Mouse (Mus musculus) hindbrain, embryonic 11.5 days (tissue): ENCODE results near the gene 5730522E02Rik. TPM values are rescaled to one million over a fixed set of nuclear protein-coding genes. Genes with fewer than 3 reads are reported as not detected.

Source experiments
- ATAC-seq: fragments of 200-750 bp; cut with Nextera tagmentation; 2 replicates; pipeline ENCODE4 v1.8.0; 2017; ENCODE audit warnings: mild to moderate bottlenecking, moderate TSS enrichment, moderate library complexity; ENCODE audit not compliant: low FRiP score
- DNase-seq: peaks from one replicate; pipeline ENCODE4 v3.0.0-alpha.2; 2015; ENCODE audit warnings: low spot score
- H3K27ac ChIP-seq: fragments of 300-500 bp; sonication (generic); 2 replicates; pipeline ENCODE4 v1.5.1; 2014; ENCODE audit warnings: mild to moderate bottlenecking, low read depth, low read length
- H3K27me3 ChIP-seq: fragments of 300-500 bp; sonication (generic); 2 replicates; pipeline ENCODE4 v1.6.1; 2014; ENCODE audit warnings: mild to moderate bottlenecking, low read length, moderate library complexity, mixed read lengths; ENCODE audit not compliant: control insufficient read depth, insufficient read depth
- H3K36me3 ChIP-seq: fragments of 300-500 bp; sonication (generic); 2 replicates; pipeline ENCODE4 v1.6.1; 2014; ENCODE audit warnings: mild to moderate bottlenecking, low read length, moderate library complexity, mixed read lengths; ENCODE audit not compliant: control insufficient read depth, insufficient read depth
- H3K4me1 ChIP-seq: fragments of 300-500 bp; sonication (generic); replicated peaks from 2 replicates; pipeline ENCODE4 v1.6.1; 2014; ENCODE audit warnings: low read length, mixed read lengths; ENCODE audit not compliant: control insufficient read depth, insufficient read depth
- H3K4me2 ChIP-seq: fragments of 300-500 bp; sonication (generic); replicated peaks from 2 replicates; pipeline ENCODE4 v1.6.1; 2014; ENCODE audit warnings: mild to moderate bottlenecking, low read depth, low read length
- H3K4me3 ChIP-seq: fragments of 300-500 bp; sonication (generic); 2 replicates; pipeline ENCODE4 v1.5.1; 2014; ENCODE audit warnings: low read depth, low read length
- H3K9ac ChIP-seq: fragments of 300-500 bp; sonication (generic); 2 replicates; pipeline ENCODE4 v1.6.1; 2014; ENCODE audit warnings: low read depth, low read length
- H3K9me3 ChIP-seq: fragments of 300-500 bp; sonication (generic); 2 replicates; pipeline ENCODE4 v1.6.1; 2016; ENCODE audit warnings: low read length; ENCODE audit not compliant: control insufficient read depth
- WGBS: fragments of 180-500 bp; shearing (Covaris S2); extraction: QIAGEN DNeasy Blood & Tissue Kit; methylation state at CpG from one replicate; pipeline ENCODE4 v1.1.7; 2014; 5-methylcytosine and 5-hydroxymethylcytosine counted together
- polyA plus RNA-seq: library from polyadenylated mRNA; unstranded; fragments of >200 nt; fragmentation: Nextera tagmentation; extraction: Ambion mirVana; gene quantifications from 2 replicates; pipeline ENCODE4 v1.2.1, GENCODE M21; 2014

The 5730522E02Rik gene
- polyA plus RNA-seq, 1 experiment from 2014 or later: 8.0 TPM

GRCm38 (mm10) chr11:25715447-25716321 is 494.9 kb downstream of the 5730522E02Rik start:
- no peak for ATAC-seq
- no peaks in the 10 kb centered on the region for H3K27me3 ChIP-seq
- H3K9me3 ChIP-seq: no peaks in the 10 kb centered on the region
- no peak overlapping the region for H3K9ac ChIP-seq
- DNase-seq: no peak
- no peaks in the 10 kb centered on the region for H3K36me3 ChIP-seq
- WGBS: 87% methylated on average over 7 of the region's 7 CpGs
- H3K27ac ChIP-seq: no peak overlapping the region
- no peaks in the 10 kb centered on the region for H3K4me1 ChIP-seq
- H3K4me3 ChIP-seq: no peak overlapping the region
- no peak overlapping the region for H3K4me2 ChIP-seq

DNA sequence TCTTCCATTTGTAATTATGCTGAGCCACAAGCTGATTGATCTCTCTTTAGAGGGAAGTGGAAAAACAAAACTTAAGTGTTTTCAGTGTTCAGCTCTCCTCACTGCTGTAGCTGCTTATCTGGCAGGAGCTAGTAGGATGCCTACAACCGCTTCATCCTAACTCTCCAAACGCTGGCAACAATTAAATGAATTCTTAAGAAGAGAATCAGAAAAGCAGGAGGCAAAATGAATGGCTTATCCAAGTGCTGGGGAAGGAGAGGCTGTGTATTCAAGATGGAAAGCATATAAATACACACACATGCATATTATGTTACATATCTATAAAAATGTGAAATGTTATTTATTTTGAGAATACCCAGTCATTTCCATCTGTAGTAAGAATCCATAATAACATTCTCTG is 500.0 kb downstream of the 5730522E02Rik start:
- Histone ChIP-seq H3K4me3 (no peak overlapping the region), H3K9ac (no peak overlapping the region), H3K9me3 (no peaks in the 10 kb centered on the region), H3K27me3 (no peaks in the 10 kb centered on the region), H3K4me2 (no peak overlapping the region), H3K27ac (no peak overlapping the region), H3K36me3 (no peaks in the 10 kb centered on the region), H3K4me1 (no peaks in the 10 kb centered on the region)
- no peak for DNase-seq
- no peak for ATAC-seq
- WGBS: 74% methylated on average over 2 of the region's 2 CpGs

- WGBS: 84% methylated on average over 4 of the region's 4 CpGs
- no peak for ATAC-seq
Observed at GRCm38 (mm10) chr11:25709892-25710291, 500.7 kb downstream of the 5730522E02Rik start.

DNA sequence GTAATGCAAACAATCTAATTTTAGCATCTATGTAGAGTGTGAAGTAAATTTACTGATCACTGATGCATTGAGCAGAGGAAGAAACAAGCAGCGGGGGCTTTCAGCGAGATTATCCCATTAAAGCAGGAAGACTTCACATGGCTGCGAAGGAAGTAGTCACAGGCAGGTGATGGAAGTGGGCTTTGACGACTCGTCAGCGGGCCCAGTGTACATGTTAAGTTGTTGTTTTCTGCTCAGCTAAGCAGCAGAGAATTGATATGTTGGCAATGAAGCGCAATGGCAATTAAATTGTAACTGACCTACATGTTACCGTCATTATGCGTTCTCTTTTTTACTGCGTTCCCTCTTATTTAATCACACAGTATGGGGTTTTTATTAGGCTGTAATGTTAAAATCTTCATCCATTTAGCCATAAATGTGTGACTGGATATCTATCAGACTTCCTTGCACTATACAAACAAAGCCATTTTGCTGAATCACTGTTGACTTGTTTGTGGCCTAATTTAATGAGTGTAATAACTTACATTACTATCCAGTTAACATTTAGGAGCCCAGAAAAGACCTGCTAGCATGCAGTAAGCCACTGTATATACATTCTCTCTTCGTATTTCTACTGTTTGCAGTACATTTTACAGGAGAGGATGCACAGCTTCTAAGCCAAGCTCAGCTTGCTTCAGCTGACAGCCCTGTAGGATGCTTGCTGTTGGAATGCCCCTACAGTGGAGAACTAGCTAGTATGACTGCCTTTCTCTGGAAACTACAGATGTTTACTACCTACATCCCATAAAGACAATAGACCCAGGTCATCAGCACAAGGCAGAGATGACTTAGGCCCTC is 506.0 kb downstream of the 5730522E02Rik start:
- ATAC-seq (no peak), DNase-seq (no peak)
- H3K4me1 ChIP-seq: no peaks in the 10 kb centered on the region
- H3K9ac ChIP-seq: no peak overlapping the region
- no peaks in the 10 kb centered on the region for H3K36me3 ChIP-seq
- no peaks in the 10 kb centered on the region for H3K27me3 ChIP-seq
- WGBS: 74% methylated on average over 11 of the region's 11 CpGs
- no peak overlapping the region for H3K4me3 ChIP-seq
- H3K4me2 ChIP-seq: no peak overlapping the region
- no peak overlapping the region for H3K27ac ChIP-seq
- H3K9me3 ChIP-seq: no peaks in the 10 kb centered on the region

More at GRCm38 (mm10) chr11:25709892-25710291, 500.7 kb downstream of the 5730522E02Rik start:
- Histone ChIP-seq H3K27me3 (no peaks in the 10 kb centered on the region), H3K4me3 (no peak overlapping the region), H3K27ac (no peak overlapping the region), H3K4me2 (no peak overlapping the region), H3K4me1 (no peaks in the 10 kb centered on the region), H3K9me3 (no peaks in the 10 kb centered on the region), H3K9ac (no peak overlapping the region), H3K36me3 (no peaks in the 10 kb centered on the region)
- DNase-seq: no peak

DNA sequence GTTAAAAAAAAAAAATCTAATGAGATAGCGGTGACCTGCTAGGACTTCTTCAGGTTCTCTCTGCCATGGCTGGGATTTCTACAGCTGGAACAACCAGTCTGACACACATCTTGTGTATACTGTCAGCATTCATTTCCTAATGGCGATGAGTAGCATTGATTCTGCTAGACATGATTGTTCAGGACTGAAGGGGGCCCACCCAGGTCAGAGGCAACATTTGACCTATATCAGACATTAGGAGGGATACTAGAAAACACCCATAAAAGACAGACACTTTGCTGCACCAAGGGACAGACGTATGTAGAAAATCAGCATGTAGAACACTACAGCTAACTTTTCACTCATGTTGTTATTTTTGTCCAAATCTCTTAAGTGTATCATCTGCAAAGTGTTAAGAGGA is 507.8 kb downstream of the 5730522E02Rik start:
- H3K27ac ChIP-seq: no peak overlapping the region
- H3K27me3 ChIP-seq: no peaks in the 10 kb centered on the region
- H3K4me1 ChIP-seq: no peaks in the 10 kb centered on the region
- H3K9ac ChIP-seq: no peak overlapping the region
- H3K36me3 ChIP-seq: no peaks in the 10 kb centered on the region
- WGBS: 80% methylated on average over 3 of the region's 3 CpGs
- H3K9me3 ChIP-seq: no peaks in the 10 kb centered on the region
- no peak overlapping the region for H3K4me3 ChIP-seq
- ATAC-seq (no peak), DNase-seq (no peak)
- H3K4me2 ChIP-seq: no peak overlapping the region

DNA sequence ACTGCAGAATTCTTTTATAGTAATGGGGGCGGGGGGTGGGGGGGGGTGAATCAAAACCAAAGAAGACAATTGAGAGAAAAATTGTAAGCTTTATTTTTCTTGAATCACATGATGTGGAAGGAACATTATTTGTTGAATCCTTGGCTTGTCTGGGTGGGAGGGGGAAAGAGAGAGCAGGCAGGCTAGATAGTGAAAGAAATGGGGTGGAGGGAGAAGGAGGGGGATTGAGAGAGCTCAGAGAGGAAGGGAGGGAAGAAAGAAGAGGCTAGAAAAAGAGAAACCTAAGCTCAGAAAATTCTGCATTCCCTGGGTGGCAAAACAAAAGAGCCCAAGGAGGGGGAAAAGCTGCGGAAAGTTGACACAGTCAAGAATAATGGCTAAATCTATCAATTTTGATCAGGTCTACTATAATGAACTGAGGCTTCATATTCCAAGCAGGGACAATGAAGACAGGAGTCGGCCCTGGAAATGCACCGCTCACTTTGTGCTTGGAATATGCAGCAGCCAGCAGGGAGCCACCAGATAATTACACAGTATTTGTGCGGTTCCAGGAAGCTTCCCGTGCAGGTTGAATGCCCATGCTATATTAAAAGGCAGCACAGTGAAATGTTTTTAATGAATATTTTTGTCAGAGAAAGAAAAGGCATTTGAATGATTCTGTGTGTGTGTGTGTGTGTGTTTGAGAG is 512.9 kb downstream of the 5730522E02Rik start:
- DNase-seq (peak; percentile 37), ATAC-seq (peak; percentile 68)
- peak overlapping the region; percentile 79 for H3K27ac ChIP-seq
- H3K36me3 ChIP-seq: no peaks in the 10 kb centered on the region
- no peaks in the 10 kb centered on the region for H3K27me3 ChIP-seq
- H3K9me3 ChIP-seq: no peaks in the 10 kb centered on the region
- WGBS: 18% methylated on average over 6 of the region's 6 CpGs
- H3K4me1 ChIP-seq: peaks cover 4% of the 10 kb centered on the region
- 0 out of 2 replicates have a peak overlapping the region, but pooled peaks have one; percentile 23 for H3K9ac ChIP-seq
- no peak overlapping the region for H3K4me2 ChIP-seq
- no peak overlapping the region for H3K4me3 ChIP-seq

GRCm38 (mm10) chr11:25696168-25696567 is 514.4 kb downstream of the 5730522E02Rik start:
- H3K36me3 ChIP-seq: no peaks in the 10 kb centered on the region
- peaks cover 4% of the 10 kb centered on the region for H3K4me1 ChIP-seq
- ATAC-seq (peak; percentile 84), DNase-seq (peak; percentile 54)
- 0 out of 2 replicates have a peak overlapping the region, but pooled peaks have one; percentile 36 for H3K27ac ChIP-seq
- H3K27me3 ChIP-seq: no peaks in the 10 kb centered on the region
- H3K4me2 ChIP-seq: no peak overlapping the region
- no peak overlapping the region for H3K9ac ChIP-seq
- WGBS: 33% methylated on average over 5 of the region's 5 CpGs
- H3K9me3 ChIP-seq: no peaks in the 10 kb centered on the region
- no peak overlapping the region for H3K4me3 ChIP-seq

DNA sequence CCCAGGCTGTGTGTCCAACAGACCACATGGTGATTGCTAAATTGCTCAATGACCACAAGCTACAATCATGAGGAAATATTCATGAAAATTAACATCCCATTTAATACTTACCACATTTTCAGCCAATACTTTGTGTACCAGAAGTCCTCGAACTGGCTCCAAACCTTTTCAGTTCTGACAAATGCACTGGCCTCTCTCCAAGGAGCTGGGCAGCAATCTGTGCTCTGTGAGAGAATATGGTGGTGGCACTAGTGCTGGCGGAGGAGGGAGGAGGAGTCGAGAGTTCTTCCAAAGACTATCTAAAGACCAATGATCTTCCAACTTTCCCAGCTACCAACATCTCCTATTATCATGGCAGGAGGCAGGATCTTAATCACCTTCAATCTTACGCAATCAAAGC is 525.8 kb downstream of the 5730522E02Rik start:
- H3K4me1 ChIP-seq: no peaks in the 10 kb centered on the region
- H3K4me2 ChIP-seq: no peak overlapping the region
- no peak overlapping the region for H3K4me3 ChIP-seq
- H3K27ac ChIP-seq: no peak overlapping the region
- WGBS: 95% methylated on average over 4 of the region's 4 CpGs
- DNase-seq (no peak), ATAC-seq (no peak)
- H3K27me3 ChIP-seq: no peaks in the 10 kb centered on the region
- no peaks in the 10 kb centered on the region for H3K9me3 ChIP-seq
- H3K36me3 ChIP-seq: no peaks in the 10 kb centered on the region
- H3K9ac ChIP-seq: no peak overlapping the region
